Mouse (Mus musculus) stomach, embryonic 14.5 days (tissue): ENCODE results near the gene Aim2. TPM values are rescaled to one million over a fixed set of nuclear protein-coding genes. Genes with fewer than 3 reads are reported as not detected.

ENCODE experiments used
- ATAC-seq: fragments of 200-750 bp; cut with Nextera tagmentation; 2 replicates; pipeline ENCODE4 v1.8.0; 2017; ENCODE audit warnings: low read depth, moderate TSS enrichment; ENCODE audit not compliant: insufficient number of reproducible peaks, insufficient read depth, low FRiP score
- H3K27ac ChIP-seq: fragments of 300-500 bp; sonication (generic); 2 replicates; pipeline ENCODE4 v1.5.1; 2014; ENCODE audit warnings: mild to moderate bottlenecking, low read length, moderate library complexity, mixed read lengths
- H3K27me3 ChIP-seq: fragments of 300-500 bp; sonication (generic); 2 replicates; pipeline ENCODE4 v1.6.1; 2014; ENCODE audit warnings: low read length, control low read depth, mixed read lengths; ENCODE audit not compliant: control insufficient read depth, insufficient read depth
- H3K36me3 ChIP-seq: fragments of 300-500 bp; sonication (generic); 2 replicates; pipeline ENCODE4 v1.6.1; 2014; ENCODE audit warnings: mild to moderate bottlenecking, control low read depth, low read length, moderate library complexity, mixed read lengths; ENCODE audit not compliant: control insufficient read depth, insufficient read depth
- H3K4me1 ChIP-seq: fragments of 300-500 bp; sonication (generic); 2 replicates; pipeline ENCODE4 v1.6.1; 2014; ENCODE audit warnings: low read length, control low read depth, mixed read lengths; ENCODE audit not compliant: control insufficient read depth, insufficient read depth
- H3K4me2 ChIP-seq: fragments of 300-500 bp; sonication (generic); replicated peaks from 2 replicates; pipeline ENCODE4 v1.6.1; 2014; ENCODE audit warnings: low read depth, low read length, control low read depth
- H3K4me3 ChIP-seq: fragments of 300-500 bp; sonication (generic); 2 replicates; pipeline ENCODE4 v1.5.1; 2014; ENCODE audit warnings: low read depth, low read length, control low read depth
- H3K9ac ChIP-seq: fragments of 300-500 bp; sonication (generic); replicated peaks from 2 replicates; pipeline ENCODE4 v1.6.1; 2014; ENCODE audit warnings: low read depth, mild to moderate bottlenecking, control low read depth, low read length, moderate library complexity, mixed read lengths
- H3K9me3 ChIP-seq: fragments of 300-500 bp; sonication (generic); 2 replicates; pipeline ENCODE4 v1.6.1; 2016; ENCODE audit warnings: low read depth, low read length, control low read depth; ENCODE audit not compliant: control insufficient read depth
- WGBS: fragments of 180-500 bp; shearing (Covaris S2); extraction: QIAGEN DNeasy Blood & Tissue Kit; methylation state at CpG from one replicate; pipeline ENCODE4 v1.1.7; 2014; 5-methylcytosine and 5-hydroxymethylcytosine counted together
- polyA plus RNA-seq: library from polyadenylated mRNA; unstranded; fragments of >200 nt; fragmentation: Nextera tagmentation; extraction: Ambion mirVana; gene quantifications from 2 replicates; pipeline ENCODE4 v1.2.1, GENCODE M21; 2014

Aim2 gene
- polyA plus RNA-seq, 1 experiment from 2014 or later: 2.2 TPM

DNA sequence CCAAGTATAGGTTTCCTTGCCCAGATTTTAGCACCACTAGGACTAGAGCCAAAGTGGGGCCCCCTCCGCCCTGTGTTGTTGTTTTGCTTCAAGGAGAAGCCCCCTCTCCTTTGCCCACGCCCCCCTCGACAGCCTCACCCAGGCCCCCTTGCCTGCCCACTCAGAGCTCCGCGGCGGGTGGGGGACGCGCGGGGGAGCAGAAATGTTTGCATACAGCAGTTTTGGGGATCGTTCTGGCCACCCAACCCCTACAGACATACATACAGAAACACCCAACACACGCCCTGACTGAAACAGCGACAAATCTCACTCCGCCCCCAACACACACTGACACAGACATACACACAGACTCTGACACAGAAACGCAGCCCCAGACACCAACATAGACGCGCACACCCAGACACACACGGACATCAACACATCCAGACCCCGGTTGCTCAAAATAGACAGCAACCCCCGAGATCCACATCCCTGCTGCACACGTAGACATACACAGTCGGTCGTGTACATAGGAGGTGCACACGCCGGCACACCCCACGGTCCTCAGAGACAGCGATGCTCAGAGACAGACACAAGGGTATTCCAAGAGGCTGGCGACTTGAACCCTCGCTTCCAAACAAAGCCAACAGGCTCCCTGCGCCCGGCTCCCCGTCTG is 16.1 kb downstream of the Aim2 start:
- ATAC-seq: peak; percentile 34; the same call in 1 of the 2 replicates
- WGBS: under 1% methylated on average over 31 of the region's 31 CpGs
- Histone ChIP-seq H3K27me3 (no peaks in the 10 kb centered on the region; the same call in 1 of the 2 replicates), H3K4me1 (peaks cover 10% of the 10 kb centered on the region), H3K4me2 (peak overlapping the region; percentile 92), H3K9me3 (no peaks in the 10 kb centered on the region), H3K27ac (no peak overlapping the region), H3K36me3 (no peaks in the 10 kb centered on the region), H3K9ac (0 out of 2 replicates have a peak overlapping the region, but pooled peaks have one; percentile 28), H3K4me3 (peak overlapping the region; percentile 52)

DNA sequence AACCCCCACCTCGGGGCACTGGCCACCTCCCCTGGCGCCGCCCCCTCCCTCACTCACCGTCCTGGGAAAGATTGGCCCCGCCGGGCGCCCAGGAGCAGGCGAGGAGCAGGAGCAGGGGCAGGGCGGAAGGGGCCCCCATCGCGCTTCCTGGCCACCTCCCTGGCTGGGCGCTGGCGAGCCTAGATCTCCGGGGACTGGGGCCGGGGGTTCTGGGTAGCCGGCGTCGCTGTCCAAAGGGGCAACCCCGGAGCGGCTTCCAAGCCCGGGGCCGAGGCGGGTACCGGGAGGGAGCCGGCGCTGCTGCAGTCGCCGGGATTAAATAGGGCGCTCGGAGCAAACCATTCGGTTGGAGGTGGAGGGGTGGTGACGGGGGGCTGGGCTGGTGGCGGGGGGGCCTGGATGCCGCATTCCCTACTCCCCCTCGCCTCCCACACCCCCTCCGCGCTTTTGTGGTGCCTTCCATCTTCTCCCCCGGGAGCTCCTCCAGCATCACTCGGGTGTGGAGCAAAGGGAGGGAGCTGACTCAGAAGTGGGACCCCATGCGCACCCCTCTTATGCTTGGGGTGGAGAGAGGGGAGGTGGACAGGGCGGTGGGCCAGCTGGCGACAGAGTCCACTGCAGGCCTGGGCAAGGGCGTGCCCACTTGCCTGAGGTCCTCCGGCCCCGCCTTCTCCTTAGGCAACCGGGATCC is 16.8 kb downstream of the Aim2 start, which contains the start of gene Cadm3:
Cadm3 (minus strand) TSS at position 340 of the 691 bp plus-strand sequence.
- H3K4me3 ChIP-seq: peak within 1 kb of the TSS; percentile 52
- H3K4me1 ChIP-seq: peaks cover 10% of the 10 kb centered on the region
- no peaks in the 10 kb centered on the region; the same call in 1 of the 2 replicates for H3K27me3 ChIP-seq
- H3K9me3 ChIP-seq: no peaks in the 10 kb centered on the region
- H3K9ac ChIP-seq: peak within 1 kb of the TSS; percentile 46; the same call in 1 of the 2 replicates
- no peak within 1 kb of the TSS for H3K27ac ChIP-seq
- peak; percentile 62 for ATAC-seq
- under 1% methylated on average over 45 of the region's 46 CpGs for WGBS
- H3K36me3 ChIP-seq: no peaks in the 10 kb centered on the region
- peak within 1 kb of the TSS; percentile 92 for H3K4me2 ChIP-seq

DNA sequence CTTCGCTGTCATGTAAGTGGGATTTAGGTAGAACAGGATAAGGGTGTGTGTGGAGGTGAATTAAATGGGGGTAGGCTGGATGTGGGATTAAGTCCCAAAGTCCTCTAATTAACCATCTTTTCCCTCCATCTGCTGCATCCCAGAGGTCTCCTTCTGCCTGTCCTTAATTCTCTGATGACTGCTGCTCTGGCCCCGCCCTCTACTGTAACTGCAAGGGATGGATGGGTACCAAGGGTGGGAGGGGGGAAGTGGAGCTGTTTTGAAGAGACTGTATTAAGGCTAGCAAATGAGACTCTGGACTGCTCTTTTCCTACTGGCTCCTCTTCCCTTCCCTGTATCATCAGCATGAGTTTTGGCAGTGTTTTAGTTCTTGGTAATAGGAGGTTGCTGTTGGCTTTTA is 18.9 kb downstream of the Aim2 start:
- Histone ChIP-seq H3K9ac (no peak overlapping the region), H3K4me1 (peaks cover 10% of the 10 kb centered on the region), H3K27ac (no peak overlapping the region), H3K9me3 (no peaks in the 10 kb centered on the region), H3K36me3 (no peaks in the 10 kb centered on the region), H3K4me3 (no peak overlapping the region), H3K27me3 (no peaks in the 10 kb centered on the region; the same call in 1 of the 2 replicates), H3K4me2 (no peak overlapping the region)
- ATAC-seq: no peak
- WGBS: 66% methylated on average over 2 of the region's 2 CpGs

DNA sequence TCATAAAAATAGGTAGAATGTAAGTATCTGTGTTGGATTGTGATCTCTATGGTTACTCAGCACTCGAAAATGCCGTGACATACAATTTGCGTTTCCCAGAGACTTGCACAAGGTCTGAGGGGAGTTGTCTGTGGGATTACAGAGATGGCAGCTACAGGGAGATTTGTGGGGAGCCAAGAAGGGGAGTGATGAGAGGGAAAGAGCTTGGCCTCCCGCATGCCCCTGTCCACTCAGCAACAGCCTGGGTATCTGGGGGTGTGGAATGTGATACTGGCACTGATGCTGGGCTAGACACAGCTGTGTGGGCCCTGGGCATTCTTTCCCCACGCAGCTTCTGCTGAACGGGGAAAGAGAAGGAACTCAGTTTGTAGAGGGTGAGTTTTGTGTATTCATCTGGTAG is 19.8 kb downstream of the Aim2 start:
- ATAC-seq: no peak
- H3K4me1 ChIP-seq: peaks cover 10% of the 10 kb centered on the region
- H3K27ac ChIP-seq: no peak overlapping the region
- 65% methylated on average over 6 of the region's 6 CpGs for WGBS
- H3K36me3 ChIP-seq: no peaks in the 10 kb centered on the region
- H3K4me3 ChIP-seq: no peak overlapping the region
- no peaks in the 10 kb centered on the region; the same call in 1 of the 2 replicates for H3K27me3 ChIP-seq
- H3K9me3 ChIP-seq: no peaks in the 10 kb centered on the region
- H3K4me2 ChIP-seq: no peak overlapping the region
- no peak overlapping the region for H3K9ac ChIP-seq

DNA sequence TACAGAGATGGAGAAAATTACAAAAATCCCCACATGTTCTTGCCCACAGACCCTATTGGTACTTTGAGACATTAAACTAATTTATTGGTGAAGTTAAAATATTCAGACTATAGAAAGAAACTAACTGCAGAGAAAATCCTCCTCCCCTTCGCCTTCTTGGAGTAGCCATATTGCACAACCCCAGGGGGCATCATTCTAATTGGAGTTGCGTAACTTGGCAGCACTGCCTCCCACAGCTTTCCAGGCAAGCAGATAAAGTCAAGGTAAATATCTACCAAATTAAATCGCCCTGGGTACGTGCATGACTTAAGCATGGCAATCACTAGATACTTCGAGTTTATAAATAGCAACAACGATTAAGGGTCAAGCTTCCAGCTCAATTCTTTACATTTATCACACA is 20.9 kb downstream of the Aim2 start:
- Histone ChIP-seq H3K9me3 (no peaks in the 10 kb centered on the region), H3K9ac (no peak overlapping the region), H3K36me3 (no peaks in the 10 kb centered on the region), H3K4me3 (no peak overlapping the region), H3K27ac (no peak overlapping the region), H3K27me3 (no peaks in the 10 kb centered on the region; the same call in 1 of the 2 replicates), H3K4me1 (peaks cover 4% of the 10 kb centered on the region), H3K4me2 (no peak overlapping the region)
- ATAC-seq: no peak
- WGBS: 76% methylated on average over 6 of the region's 6 CpGs

DNA sequence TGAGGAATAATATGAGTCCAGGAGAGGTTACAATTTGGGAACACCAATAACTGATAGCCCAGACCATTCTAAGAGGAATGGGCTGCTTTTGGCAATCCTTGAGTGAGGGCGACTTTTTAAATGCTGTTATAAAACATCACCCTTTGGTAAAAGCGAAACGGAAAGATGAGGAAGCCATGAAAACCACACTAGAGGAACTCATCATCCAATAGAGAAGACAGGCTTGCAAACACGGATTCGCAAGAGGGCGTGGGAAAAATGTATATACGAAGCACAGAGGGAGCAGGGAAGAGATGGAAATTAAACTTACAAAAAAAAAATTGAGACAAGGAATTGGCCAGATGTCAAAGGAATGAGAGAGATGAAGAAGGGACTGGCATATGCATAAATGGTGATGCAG is 23.3 kb downstream of the Aim2 start:
- Histone ChIP-seq H3K4me1 (no peaks in the 10 kb centered on the region), H3K9ac (no peak overlapping the region), H3K27ac (no peak overlapping the region), H3K27me3 (no peaks in the 10 kb centered on the region; the same call in 1 of the 2 replicates), H3K4me2 (no peak overlapping the region), H3K9me3 (no peaks in the 10 kb centered on the region), H3K36me3 (no peaks in the 10 kb centered on the region), H3K4me3 (no peak overlapping the region)
- no peak for ATAC-seq
- 74% methylated on average over 7 of the region's 7 CpGs for WGBS

DNA sequence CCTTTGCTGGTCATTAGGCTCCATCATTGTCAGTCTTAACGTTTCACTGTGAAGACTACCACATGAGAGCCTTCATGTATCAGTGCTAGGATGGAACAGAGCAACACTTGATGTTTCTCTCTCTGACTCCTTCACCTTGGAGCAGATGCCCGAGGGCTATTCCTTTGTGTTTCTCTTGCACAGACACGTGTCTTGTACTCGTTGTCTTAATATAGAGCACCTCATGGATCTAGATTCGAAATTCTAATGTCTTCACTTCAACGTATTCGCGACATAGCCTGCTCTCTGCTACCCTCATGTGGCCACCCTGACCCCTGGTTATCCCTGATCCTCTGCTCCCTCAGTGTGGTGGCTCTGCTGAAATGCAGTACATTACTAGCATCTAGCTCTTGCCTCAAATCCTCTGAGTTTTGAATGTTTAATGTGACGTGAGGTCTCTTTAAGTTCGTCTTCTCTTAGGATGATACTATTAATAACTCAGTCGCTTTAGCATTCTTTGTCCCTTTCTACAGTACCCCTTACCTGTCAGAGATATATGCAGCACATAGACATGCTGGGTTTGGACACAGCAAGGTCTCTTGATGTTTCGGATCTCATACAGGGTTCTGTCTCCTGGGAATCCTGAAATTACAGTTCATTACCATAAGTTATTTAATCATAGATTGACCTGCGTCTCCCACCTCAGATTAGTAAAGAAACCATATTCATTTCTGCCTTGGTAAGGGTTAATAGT is 26.9 kb downstream of the Aim2 start:
- no peaks in the 10 kb centered on the region for H3K9me3 ChIP-seq
- no peak overlapping the region for H3K4me3 ChIP-seq
- no peak overlapping the region for H3K9ac ChIP-seq
- no peaks in the 10 kb centered on the region for H3K27me3 ChIP-seq
- WGBS: 33% methylated on average over 13 of the region's 13 CpGs
- ATAC-seq: no peak
- no peaks in the 10 kb centered on the region for H3K36me3 ChIP-seq
- H3K27ac ChIP-seq: no peak overlapping the region
- H3K4me1 ChIP-seq: no peaks in the 10 kb centered on the region
- H3K4me2 ChIP-seq: no peak overlapping the region

DNA sequence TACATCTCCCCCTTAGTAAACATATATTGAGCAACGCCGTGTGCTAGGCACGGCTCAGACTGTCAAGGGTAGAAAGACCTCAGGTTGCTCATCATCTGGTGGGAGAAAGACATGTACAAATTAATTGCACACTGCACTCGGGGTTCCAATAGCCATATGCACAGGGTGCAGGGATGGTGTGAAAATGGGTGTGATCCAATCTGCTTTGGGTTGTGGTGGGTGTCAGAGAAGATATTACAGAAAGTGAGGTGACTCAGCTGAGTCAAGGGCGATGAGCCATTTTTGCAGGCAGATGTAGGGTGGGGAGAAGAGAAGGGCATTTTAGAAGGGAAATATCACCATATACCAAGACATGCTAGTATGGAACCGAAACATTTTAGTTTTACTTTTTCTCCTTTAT is 30.8 kb downstream of the Aim2 start:
- Histone ChIP-seq H3K4me1 (no peaks in the 10 kb centered on the region), H3K4me2 (no peak overlapping the region), H3K4me3 (no peak overlapping the region), H3K9ac (no peak overlapping the region), H3K27ac (no peak overlapping the region), H3K27me3 (no peaks in the 10 kb centered on the region), H3K36me3 (no peaks in the 10 kb centered on the region), H3K9me3 (no peaks in the 10 kb centered on the region)
- 85% methylated on average over 6 of the region's 6 CpGs for WGBS
- ATAC-seq: no peak
